17 mouse cellular contexts compared by ENCODE assay signal in genomic region chr9:67184556-67184955, GRCm38 (mm10).
"Had no signal": no experiment of that assay in that cellular context is flagged by ENCODE, and none has a peak within 500 bp of the region (broad histone marks: within the 10 kb centered on the region; RNA-seq: fewer than 3 reads in every experiment).

No protein-coding gene starts in this region.

- H3K4me3 ChIP-seq: left cerebral cortex, adult 2 months; limb, embryonic 10.5 days; liver, embryonic 13.5 days; lung, embryonic 15.5 days; megakaryocyte, embryonic 14.5 days; midbrain, embryonic 15.5 days; neural tube, embryonic 12.5 days; stomach, embryonic 15.5 days had no signal

- H3K27ac ChIP-seq: left cerebral cortex, adult 2 months; limb, embryonic 10.5 days; liver, embryonic 13.5 days; lung, embryonic 15.5 days; macrophage; midbrain, embryonic 15.5 days; neural tube, embryonic 12.5 days; stomach, embryonic 15.5 days had no signal

- ATAC-seq: intestine, postnatal 0 days; liver, postnatal 0 days; midbrain, embryonic 15.5 days had no signal

- H3K4me1 ChIP-seq: liver, embryonic 13.5 days; lung, embryonic 15.5 days; megakaryocyte, embryonic 14.5 days; midbrain, embryonic 15.5 days; neural tube, embryonic 12.5 days had no signal

- H3K27me3 ChIP-seq: liver, embryonic 13.5 days; lung, embryonic 15.5 days; megakaryocyte, embryonic 14.5 days; midbrain, embryonic 15.5 days; neural tube, embryonic 12.5 days; stomach, embryonic 15.5 days had no signal

- H3K4me2 ChIP-seq: liver, embryonic 13.5 days; lung, embryonic 15.5 days; midbrain, embryonic 11.5 days; midbrain, embryonic 15.5 days; neural tube, embryonic 12.5 days; stomach, embryonic 15.5 days had no signal

- DNase-seq: kidney, adult 9 months; kidney, postnatal 10 days; kidney, postnatal 4 days; liver, embryonic 13.5 days; liver, postnatal 0 days; right cerebral cortex, postnatal 14 days; thymus, postnatal 36 days had no signal

- H3K9ac ChIP-seq: liver, embryonic 13.5 days; liver, postnatal 0 days; lung, embryonic 15.5 days; midbrain, embryonic 15.5 days; neural tube, embryonic 12.5 days; stomach, embryonic 15.5 days had no signal

- H3K9me3 ChIP-seq: limb, embryonic 10.5 days; liver, embryonic 13.5 days; lung, embryonic 15.5 days; midbrain, embryonic 15.5 days; neural tube, embryonic 12.5 days; stomach, embryonic 15.5 days had no signal

- H3K36me3 ChIP-seq: limb, embryonic 10.5 days; liver, embryonic 13.5 days; lung, embryonic 15.5 days; midbrain, embryonic 15.5 days; neural tube, embryonic 12.5 days; stomach, embryonic 15.5 days had no signal
